Mouse (Mus musculus) C2C12 (cell line): ENCODE measurements around the gene Arhgef3. TPM values are rescaled to one million over a fixed set of nuclear protein-coding genes. Genes with fewer than 3 reads are reported as not detected.

Experiments
- H3K27me3 ChIP-seq: one replicate; pipeline ENCODE4 v1.6.1; 2011; ENCODE audit not compliant: control insufficient read depth, insufficient read depth, insufficient read length
- H3K36me3 ChIP-seq: one replicate; pipeline ENCODE4 v1.6.1; 2011; ENCODE audit not compliant: control insufficient read depth, insufficient read depth
- H3K4me3 ChIP-seq: one replicate; pipeline ENCODE4 v1.5.1; 2011; ENCODE audit warnings: mild to moderate bottlenecking, control low read depth; ENCODE audit not compliant: poor library complexity, insufficient read depth, severe bottlenecking
- H3K79me2 ChIP-seq: one replicate; pipeline ENCODE4 v1.6.1; 2011; ENCODE audit not compliant: control insufficient read depth, insufficient read depth
- H3K79me3 ChIP-seq: one replicate; pipeline ENCODE4 v1.6.1; 2011; ENCODE audit warnings: low read depth, control low read depth
- H3ac ChIP-seq: one replicate; pipeline ENCODE3; 2011; ENCODE audit warnings: low read depth; ENCODE audit not compliant: control insufficient read depth, insufficient read length
- CEBPB ChIP-seq: IDR thresholded peaks from one replicate; pipeline ENCODE4 v1.6.1; 2011; ENCODE audit warnings: low read depth, mild to moderate bottlenecking, control low read depth, moderate library complexity
- CTCF ChIP-seq: IDR thresholded peaks from one replicate; pipeline ENCODE4 v1.5.1; 2011; ENCODE audit not compliant: control insufficient read depth, insufficient read depth, insufficient read length
- FOSL1 ChIP-seq: IDR thresholded peaks from one replicate; pipeline ENCODE4 v1.8.0; 2011; ENCODE audit warnings: mild to moderate bottlenecking, low read length; ENCODE audit not compliant: poor library complexity, insufficient read depth, severe bottlenecking
- MAX ChIP-seq: IDR thresholded peaks from one replicate; pipeline ENCODE4 v1.6.1; 2011; ENCODE audit warnings: mild to moderate bottlenecking, control low read depth
- MYOD1 ChIP-seq: IDR thresholded peaks from one replicate; pipeline ENCODE4 v1.6.1; 2011; ENCODE audit warnings: low read depth; ENCODE audit not compliant: control insufficient read depth, insufficient read length
- MYOG ChIP-seq: IDR thresholded peaks from one replicate; pipeline ENCODE4 v1.6.1; 2011; ENCODE audit not compliant: control insufficient read depth, insufficient read length; ENCODE audit errors: extremely low read depth
- USF1 ChIP-seq: IDR thresholded peaks from one replicate; pipeline ENCODE4 v1.6.1; 2011; ENCODE audit warnings: low read depth, mild to moderate bottlenecking, control low read depth, moderate library complexity
- polyA plus RNA-seq: library from polyadenylated mRNA; unstranded; fragments of >200 nt; fragmentation: generic; extraction: Trizol; gene quantifications from one replicate; pipeline ENCODE4 v1.2.1, GENCODE M21; 2012; ENCODE audit warnings: missing spikeins

The Arhgef3 gene
- polyA plus RNA-seq, 1 experiment = 1.1 TPM

DNA sequence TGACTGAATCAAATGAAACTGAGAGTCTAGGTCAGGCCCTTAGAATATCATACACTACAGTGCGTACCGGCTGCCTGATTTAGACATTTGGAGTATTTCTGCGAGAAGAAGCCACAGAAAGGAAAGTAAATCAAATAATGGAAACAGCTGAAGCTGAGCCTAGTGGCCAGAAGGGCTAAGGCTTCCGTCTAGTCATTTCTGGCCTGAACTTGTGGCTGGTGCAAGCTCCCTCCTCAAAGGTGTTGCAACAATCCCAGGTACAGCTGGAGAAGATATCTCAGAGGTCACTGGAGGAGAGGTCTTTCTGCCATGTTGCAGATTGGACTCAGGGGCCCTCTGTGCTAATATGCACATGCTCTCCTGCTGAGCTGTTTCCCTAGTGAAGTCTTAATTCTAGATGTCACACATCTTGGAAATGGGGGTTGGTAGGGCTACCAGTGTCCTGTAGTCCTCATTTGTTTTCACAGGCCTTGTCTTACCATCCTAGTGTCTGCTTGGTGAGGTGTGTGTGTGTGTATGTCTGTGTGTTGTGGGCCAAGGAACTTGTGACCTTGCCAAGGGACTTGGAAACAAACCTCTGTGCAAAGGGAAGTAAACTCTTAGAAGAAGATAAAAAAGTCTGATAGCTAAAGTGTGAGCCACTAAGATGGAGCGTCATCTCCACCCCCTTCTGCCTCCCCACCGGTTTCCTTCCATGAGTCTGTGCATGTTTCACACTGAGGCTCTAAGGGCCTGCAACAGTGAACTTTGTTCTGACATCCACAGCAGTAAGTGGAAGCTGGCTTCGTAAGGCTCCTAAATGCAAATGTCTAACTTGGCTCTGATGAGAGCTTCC lies 230.6 kb downstream of the Arhgef3 start:
- H3K27me3 ChIP-seq = no peaks in the 10 kb centered on the region
- H3K36me3 ChIP-seq = no peaks in the 10 kb centered on the region
- no peak overlapping the region for H3K4me3 ChIP-seq
- H3ac ChIP-seq = no peak overlapping the region
- no peak for TF ChIP-seq MAX
- TF ChIP-seq MYOG = no peak
- TF ChIP-seq FOSL1 = no peak
- TF ChIP-seq CEBPB = no peak
- no peak for TF ChIP-seq MYOD1
- no peak for TF ChIP-seq USF1
- no peak for TF ChIP-seq CTCF
- H3K79me3 ChIP-seq = no peaks in the 10 kb centered on the region
- no peaks in the 10 kb centered on the region for H3K79me2 ChIP-seq

DNA sequence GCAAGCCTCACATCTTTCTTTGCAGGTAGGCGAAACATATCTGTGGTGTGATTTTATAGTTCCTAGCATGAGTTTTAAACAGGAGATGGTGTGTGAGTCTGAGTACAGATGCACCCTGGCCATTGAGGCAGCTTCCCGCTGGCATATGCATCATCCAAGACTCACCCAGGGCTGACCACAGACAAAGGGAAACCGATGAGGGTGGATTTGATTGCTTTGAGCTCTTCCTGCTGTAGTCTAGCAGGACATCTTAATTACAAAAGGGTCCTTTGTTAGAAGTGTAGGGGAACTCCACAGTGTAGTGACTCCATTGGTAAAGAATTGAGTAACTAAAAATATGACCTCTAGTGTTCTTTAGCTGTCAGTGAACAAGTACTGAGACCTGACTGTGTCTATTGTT lies 232.5 kb downstream of the Arhgef3 start:
- no peaks in the 10 kb centered on the region for H3K79me3 ChIP-seq
- TF ChIP-seq MYOG (no peak), MYOD1 (no peak), FOSL1 (peak; percentile 44), MAX (peak; percentile 31)
- H3K79me2 ChIP-seq = no peaks in the 10 kb centered on the region
- no peak overlapping the region for H3ac ChIP-seq
- H3K27me3 ChIP-seq = no peaks in the 10 kb centered on the region
- H3K36me3 ChIP-seq = no peaks in the 10 kb centered on the region
- no peak overlapping the region for H3K4me3 ChIP-seq

- no peaks in the 10 kb centered on the region for H3K79me3 ChIP-seq
- no peak for TF ChIP-seq FOSL1
- TF ChIP-seq MYOD1 = no peak
- TF ChIP-seq MAX = no peak
- no peak for TF ChIP-seq CEBPB
- no peak for TF ChIP-seq USF1
- TF ChIP-seq MYOG = no peak
- TF ChIP-seq CTCF = no peak
Measured at GRCm38 (mm10) chr14:27347666-27348065, 233.0 kb downstream of the Arhgef3 start.

GRCm38 (mm10) chr14:27348088-27348487 lies 233.4 kb downstream of the Arhgef3 start:
- no peaks in the 10 kb centered on the region for H3K79me3 ChIP-seq
- H3K36me3 ChIP-seq = no peaks in the 10 kb centered on the region
- H3K79me2 ChIP-seq = no peaks in the 10 kb centered on the region
- TF ChIP-seq CTCF = no peak
- no peak for TF ChIP-seq USF1
- TF ChIP-seq MAX = no peak
- no peak for TF ChIP-seq MYOD1
- TF ChIP-seq CEBPB = no peak
- TF ChIP-seq FOSL1 = no peak
- no peak for TF ChIP-seq MYOG
- H3K4me3 ChIP-seq = no peak overlapping the region
- no peaks in the 10 kb centered on the region for H3K27me3 ChIP-seq
- no peak overlapping the region for H3ac ChIP-seq

More at GRCm38 (mm10) chr14:27347666-27348065, 233.0 kb downstream of the Arhgef3 start:
- Histone ChIP-seq H3K79me2 (no peaks in the 10 kb centered on the region), H3K4me3 (no peak overlapping the region), H3K36me3 (no peaks in the 10 kb centered on the region), H3K27me3 (no peaks in the 10 kb centered on the region), H3ac (no peak overlapping the region)

- no peak overlapping the region for H3ac ChIP-seq
- no peaks in the 10 kb centered on the region for H3K36me3 ChIP-seq
- H3K4me3 ChIP-seq = no peak overlapping the region
- H3K27me3 ChIP-seq = no peaks in the 10 kb centered on the region
- H3K79me2 ChIP-seq = no peaks in the 10 kb centered on the region
- TF ChIP-seq MYOD1 (no peak), FOSL1 (no peak), CEBPB (no peak), MYOG (no peak), MAX (no peak), CTCF (no peak), USF1 (no peak)
- H3K79me3 ChIP-seq = no peaks in the 10 kb centered on the region
Measured at GRCm38 (mm10) chr14:27348656-27349055, 234.0 kb downstream of the Arhgef3 start.

DNA sequence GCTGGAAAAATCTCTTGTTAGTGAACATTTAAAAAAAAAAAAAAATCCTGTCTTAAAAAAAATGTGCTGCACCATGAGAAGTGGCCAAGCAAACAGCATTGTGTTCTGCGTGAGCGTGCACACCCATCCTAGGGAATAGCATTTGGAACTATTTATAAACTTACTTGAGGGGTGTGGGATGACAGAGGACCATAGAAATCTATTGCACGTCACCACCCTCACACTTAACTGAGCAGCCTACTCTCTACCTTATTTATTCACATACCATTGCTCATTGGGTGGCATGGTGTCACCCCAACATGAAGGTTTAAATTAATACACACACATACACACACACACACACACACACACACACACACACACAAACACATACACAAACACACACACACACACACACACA lies 234.4 kb downstream of the Arhgef3 start:
- Histone ChIP-seq H3K4me3 (no peak overlapping the region), H3K36me3 (no peaks in the 10 kb centered on the region), H3ac (no peak overlapping the region), H3K79me3 (no peaks in the 10 kb centered on the region), H3K79me2 (no peaks in the 10 kb centered on the region), H3K27me3 (no peaks in the 10 kb centered on the region)
- TF ChIP-seq MYOG = no peak
- TF ChIP-seq FOSL1 = no peak
- TF ChIP-seq MYOD1 = no peak
- TF ChIP-seq USF1 = no peak
